Mouse (Mus musculus): ENCODE measurements around the gene Csde1.

DNA sequence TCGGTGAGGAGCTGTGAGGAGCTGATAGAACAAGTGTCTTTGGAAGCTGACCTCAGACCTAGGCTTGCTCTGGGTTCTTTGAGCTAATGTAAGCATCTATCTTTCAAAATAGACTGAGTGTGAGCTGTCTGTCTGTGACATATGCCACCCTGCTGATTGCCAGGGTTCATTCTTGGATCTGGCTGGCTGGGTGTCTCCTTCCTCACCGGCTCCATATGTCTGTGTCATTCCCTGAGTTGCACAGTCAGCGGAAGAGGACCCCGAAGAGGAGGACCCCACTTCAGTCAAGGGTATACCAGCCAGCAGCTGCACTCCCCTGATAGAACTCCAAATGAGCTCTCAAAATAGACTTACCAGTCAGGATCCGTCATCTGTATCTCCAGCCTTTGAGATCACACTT lies 62.5 kb downstream of the Csde1 start:
- TF ChIP-seq CTCF (IDR thresholded peaks at IDR 0.05; ENCODE audit: control insufficient read depth, insufficient read depth, insufficient replicate concordance, low read depth, low read length) = no peak
- TF ChIP-seq POLR2A (IDR thresholded peaks at IDR 0.05; ENCODE audit: control insufficient read depth, low read depth, low read length) = no peak

All from testis, adult 2 months (tissue).